Mouse (Mus musculus): ENCODE measurements around the gene Ung. TPM values are rescaled to one million over a fixed set of nuclear protein-coding genes. Genes with fewer than 3 reads are reported as not detected.

The Ung gene
- total RNA-seq, 4 experiments from 2014 or later, result 2.1 to 3.7 (median 3.2) TPM

DNA sequence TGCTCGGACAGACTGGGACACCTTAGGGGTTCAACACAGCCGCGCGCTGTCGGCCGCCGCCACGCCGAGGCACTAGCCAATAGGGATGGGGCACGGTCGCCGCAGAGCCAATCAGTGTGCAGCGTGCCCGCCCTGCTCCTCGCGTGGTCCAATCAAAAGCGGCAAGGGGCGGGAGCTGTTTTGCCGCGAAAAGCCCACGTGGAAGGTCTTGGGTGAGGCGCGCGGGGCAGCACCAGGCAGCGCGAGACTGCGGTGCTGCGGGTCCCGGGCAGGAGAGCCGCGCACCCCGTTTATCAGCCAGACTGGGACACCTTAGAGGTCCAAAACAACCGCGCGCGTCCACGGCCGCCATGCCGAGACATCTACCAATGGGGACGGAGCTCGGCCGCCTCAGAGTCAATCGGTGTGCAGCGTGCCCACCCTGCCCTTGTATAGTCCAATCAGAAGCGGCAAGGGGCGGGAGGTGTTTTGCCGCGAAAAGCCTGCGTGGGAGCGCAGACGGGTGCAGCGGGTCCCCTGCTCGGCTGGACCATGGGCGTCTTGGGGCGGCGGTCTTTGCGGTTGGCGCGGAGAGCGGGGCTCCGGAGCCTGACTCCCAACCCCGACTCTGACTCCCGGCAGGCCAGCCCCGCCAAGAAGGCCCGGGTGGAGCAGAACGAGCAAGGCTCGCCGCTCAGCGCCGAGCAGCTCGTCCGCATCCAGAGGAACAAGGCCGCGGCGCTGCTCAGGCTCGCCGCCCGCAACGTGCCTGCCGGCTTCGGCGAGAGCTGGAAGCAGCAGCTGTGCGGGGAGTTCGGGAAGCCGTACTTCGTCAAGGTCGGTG lies 723 bp downstream of the Ung start:
- peak; percentile 87 to 94 for DNase-seq (ENCODE audit: low spot score in 2 of 2)

- DNase-seq (ENCODE audit: low spot score in 2 of 2), result no peak
These were observed 1.3 kb downstream of the Ung start for GRCm38 (mm10) chr5:114131521-114131840.

DNA sequence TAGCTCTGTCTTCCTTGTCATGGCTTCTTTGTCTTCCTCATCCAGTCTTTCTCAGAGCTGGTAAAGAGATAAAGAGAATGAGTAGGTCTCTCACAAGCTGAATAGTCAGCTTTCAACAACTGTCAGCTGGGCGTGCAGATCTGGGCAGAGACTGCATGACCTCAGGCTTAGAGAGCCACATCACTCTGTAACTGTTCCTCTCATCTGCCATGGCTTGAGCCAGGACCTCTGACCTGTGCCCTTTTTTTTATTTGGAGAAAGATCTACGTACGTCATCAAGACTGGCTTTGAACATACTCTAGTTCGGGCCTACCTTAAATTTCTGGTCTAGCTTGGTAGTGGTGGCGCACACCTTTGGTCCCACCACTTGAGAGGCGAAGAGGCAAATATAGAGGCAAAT lies 2.7 kb downstream of the Ung start:
- no peak for DNase-seq (ENCODE audit: low spot score in 2 of 2)

GRCm38 (mm10) chr5:114134091-114134534 lies 3.9 kb downstream of the Ung start:
- DNase-seq (ENCODE audit: low spot score in 2 of 2), result no peak

DNA sequence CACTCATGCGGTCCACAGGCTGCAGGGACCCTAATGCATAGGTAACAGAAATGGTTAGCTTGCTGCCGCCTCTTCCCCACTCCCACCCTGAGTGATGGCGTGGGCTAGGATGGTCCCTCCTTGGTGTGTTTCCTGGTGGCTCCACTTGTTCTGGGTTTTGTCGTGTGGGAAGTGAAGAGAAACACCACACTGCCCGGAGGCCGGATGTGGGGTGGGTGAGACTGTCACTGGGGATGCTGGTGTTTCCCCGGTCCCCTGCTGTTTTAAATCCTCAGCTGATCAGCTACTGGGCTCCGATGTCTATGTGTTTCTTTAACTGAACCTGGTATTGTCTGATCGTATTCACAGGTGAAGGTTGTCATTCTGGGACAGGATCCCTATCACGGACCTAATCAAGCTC lies 5.3 kb downstream of the Ung start:
- no peak for DNase-seq (ENCODE audit: low spot score in 2 of 2)

- no peak for DNase-seq (ENCODE audit: low spot score in 2 of 2)
These were observed 7.5 kb downstream of the Ung start for GRCm38 (mm10) chr5:114137481-114138276.

- no peak for DNase-seq (ENCODE audit: low spot score in 2 of 2)
These were observed 8.3 kb downstream of the Ung start for GRCm38 (mm10) chr5:114138277-114139164.

- peak in 1 of 2 experiments; percentile 80 for DNase-seq (ENCODE audit: low spot score in 2 of 2)
These were observed 9.0 kb downstream of the Ung start for GRCm38 (mm10) chr5:114139175-114139574.

DNA sequence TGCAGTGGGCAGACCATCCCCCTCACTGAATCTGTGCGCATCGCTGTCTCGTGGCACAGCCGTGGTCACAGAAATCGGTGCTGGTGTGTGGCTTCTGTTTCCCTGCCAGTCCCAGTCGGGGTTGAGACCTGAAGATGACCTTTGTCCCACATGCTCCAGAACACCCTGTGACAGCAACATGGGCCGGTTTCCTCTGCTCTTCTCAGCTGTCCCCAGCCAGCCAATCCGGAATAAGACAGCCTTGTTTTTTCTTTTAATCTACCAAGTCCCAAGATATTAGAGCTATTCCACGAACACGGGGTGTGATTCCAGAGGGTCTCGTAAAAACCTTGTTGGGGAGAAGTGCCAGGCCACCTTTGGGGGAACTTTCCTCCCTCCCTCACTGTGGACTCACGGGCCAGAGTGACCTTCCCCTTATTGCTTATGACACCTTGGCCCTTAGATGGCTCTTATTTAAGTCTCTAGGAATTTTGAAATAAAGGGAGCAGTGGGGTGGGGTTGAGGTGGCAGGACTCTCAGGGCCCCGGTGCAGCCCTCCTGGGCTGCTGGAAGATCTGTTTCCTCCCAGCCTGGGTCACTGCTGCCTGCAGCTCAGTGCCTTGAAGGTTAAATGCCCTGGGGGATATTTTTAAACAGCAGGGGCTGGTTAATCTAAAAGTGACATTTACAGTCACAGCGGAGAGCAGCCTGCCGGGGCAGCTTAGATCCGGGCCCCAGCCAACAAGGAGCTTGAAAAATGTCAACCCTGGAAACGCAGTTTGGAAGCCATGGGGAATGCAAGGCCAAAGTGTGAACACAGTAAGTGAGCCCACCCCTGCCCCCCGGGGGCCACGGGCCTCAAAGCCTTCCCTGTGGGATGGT lies 16.1 kb downstream of the Ung start, which contains the start of gene Acacb:
Gene Acacb (plus strand): TSS at position 508 of the 861 bp plus-strand sequence.
- no peak for DNase-seq (ENCODE audit: low spot score in 2 of 2)

DNA sequence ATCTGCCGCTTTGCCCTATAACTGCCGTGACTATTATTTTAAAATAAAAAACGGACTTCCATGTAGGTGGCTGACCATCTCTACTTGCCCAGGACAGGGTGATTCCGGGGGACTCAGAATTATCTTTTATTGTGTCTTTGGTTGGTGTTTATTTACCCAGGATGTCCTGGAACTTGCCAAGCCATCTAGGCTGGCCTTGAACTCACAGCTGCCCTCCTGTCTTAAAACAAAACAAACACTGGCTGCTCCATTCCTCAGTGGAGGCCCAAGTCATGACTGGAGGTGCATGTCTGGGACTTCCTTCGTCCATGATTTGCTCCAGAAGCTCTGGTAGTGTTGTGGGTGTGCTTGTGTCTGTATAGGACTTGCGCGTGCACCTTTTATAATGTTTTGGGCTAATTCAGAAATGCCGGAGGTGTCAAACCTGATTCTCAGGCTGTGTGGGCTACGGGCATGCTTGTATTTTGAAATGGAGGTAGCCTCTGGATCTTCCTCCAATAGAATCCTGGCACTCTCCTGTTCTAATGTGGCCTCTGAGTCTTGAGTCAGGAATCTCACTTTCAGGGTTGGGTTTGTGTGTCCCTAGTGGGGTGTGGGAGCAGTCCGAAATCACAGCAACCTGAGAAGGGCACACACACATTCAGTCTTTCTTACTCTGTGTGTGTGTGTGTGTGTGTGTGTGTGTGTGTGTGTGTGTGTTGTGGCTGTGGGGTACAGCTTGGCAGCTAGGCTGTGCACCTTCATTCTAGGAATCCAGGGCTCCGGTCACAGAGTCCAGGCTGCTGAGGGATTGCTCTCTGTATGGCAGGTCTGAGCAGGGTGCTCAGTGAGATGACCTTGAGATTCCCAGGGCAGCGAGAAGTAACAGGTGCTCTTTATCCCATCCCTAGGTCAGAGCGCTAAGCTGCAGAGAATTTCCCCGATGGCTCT lies 17.1 kb downstream of the Ung start:
- DNase-seq (ENCODE audit: low spot score in 2 of 2), result no peak

GRCm38 (mm10) chr5:114152359-114153092 lies 22.3 kb downstream of the Ung start:
- no peak for DNase-seq (ENCODE audit: low spot score in 2 of 2)

GRCm38 (mm10) chr5:114153490-114153889 lies 23.3 kb downstream of the Ung start:
- no peak for DNase-seq (ENCODE audit: low spot score in 2 of 2)

DNA sequence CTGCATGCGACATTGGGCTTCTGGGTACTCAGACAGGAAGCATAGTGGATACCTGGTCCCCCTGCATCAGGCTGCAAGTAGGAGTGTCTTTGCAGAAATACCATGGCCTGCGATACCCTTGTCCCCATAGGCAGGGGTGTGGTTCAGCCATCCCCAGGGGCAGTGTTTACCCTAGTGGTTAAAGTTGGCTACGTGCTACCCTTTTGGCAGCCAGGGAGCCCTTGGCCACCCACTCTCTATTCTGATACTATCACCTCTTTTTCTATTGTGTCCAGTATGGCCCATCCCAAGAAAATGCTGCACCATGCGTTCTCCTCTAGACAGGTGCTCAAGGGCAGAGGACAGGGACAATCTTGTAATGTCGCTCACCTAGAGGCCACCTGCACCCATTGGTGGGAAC lies 24.6 kb downstream of the Ung start:
- DNase-seq (ENCODE audit: low spot score in 2 of 2), result no peak

GRCm38 (mm10) chr5:114155168-114155933 lies 25.2 kb downstream of the Ung start:
- no peak for DNase-seq (ENCODE audit: low spot score in 2 of 2)

GRCm38 (mm10) chr5:114157236-114157635 lies 27.1 kb downstream of the Ung start:
- DNase-seq (ENCODE audit: low spot score in 2 of 2), result no peak

- DNase-seq (ENCODE audit: low spot score in 2 of 2), result no peak
These were observed 31.2 kb downstream of the Ung start for GRCm38 (mm10) chr5:114161424-114161823.

DNA sequence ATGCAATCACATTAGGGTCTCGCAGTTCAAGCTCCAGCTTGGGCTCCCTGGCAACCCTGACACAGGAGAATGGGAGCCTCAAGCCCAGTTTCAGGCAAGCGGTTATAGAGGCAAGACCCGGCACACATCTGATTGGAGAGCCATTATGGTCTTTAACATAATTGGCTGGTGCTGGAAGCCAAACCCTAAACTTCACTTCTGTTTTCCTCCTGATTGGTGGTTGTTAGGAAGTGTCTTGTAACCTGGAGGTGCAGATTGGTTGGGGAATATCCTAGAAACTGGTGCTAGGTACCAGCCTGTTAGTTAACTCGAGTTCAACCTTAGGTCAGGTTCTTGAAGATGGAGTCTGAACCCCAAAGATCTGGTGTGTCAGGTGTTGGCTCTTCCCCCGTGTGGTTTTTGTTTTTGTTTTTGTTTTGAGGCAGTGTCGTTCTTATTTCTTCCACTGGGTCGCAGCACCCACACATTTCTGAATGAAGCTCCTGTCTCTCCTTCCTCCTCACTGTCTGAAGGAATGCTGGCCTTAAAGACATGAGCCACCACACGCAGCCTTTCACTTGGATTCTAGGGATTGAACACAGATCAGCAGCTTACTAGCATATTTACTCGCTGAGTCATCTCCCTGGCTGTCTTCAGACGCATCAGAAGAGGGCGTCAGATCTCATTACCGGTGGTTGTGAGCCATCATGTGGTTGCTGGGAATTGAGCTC lies 32.1 kb downstream of the Ung start:
- DNase-seq (ENCODE audit: low spot score in 2 of 2), result no peak
